Mouse (Mus musculus) forebrain, embryonic 10.5 days (tissue): ENCODE measurements around the gene Thada. TPM values are rescaled to one million over a fixed set of nuclear protein-coding genes. Genes with fewer than 3 reads are reported as not detected.

Source experiments
- DNase-seq: peaks from one replicate; pipeline ENCODE4 v3.0.0-alpha.2; 2017; ENCODE audit warnings: low spot score; ENCODE audit errors: extremely low spot score
- H3K27ac ChIP-seq: fragments of 300-500 bp; sonication (generic); 2 replicates; pipeline ENCODE4 v1.5.1; 2016; ENCODE audit warnings: mild to moderate bottlenecking
- H3K27me3 ChIP-seq: fragments of 300-500 bp; sonication (generic); 2 replicates; pipeline ENCODE4 v1.6.1; 2016; ENCODE audit warnings: mild to moderate bottlenecking; ENCODE audit not compliant: poor library complexity, severe bottlenecking
- H3K36me3 ChIP-seq: fragments of 300-500 bp; sonication (generic); replicated peaks from 2 replicates; pipeline ENCODE4 v1.6.1; 2016; ENCODE audit warnings: mild to moderate bottlenecking, moderate library complexity
- H3K4me1 ChIP-seq: fragments of 300-500 bp; sonication (generic); 2 replicates; pipeline ENCODE4 v1.6.1; 2016
- H3K4me3 ChIP-seq: fragments of 300-500 bp; sonication (generic); 2 replicates; pipeline ENCODE4 v1.5.1; 2016; ENCODE audit warnings: mild to moderate bottlenecking, moderate library complexity
- H3K9me3 ChIP-seq: fragments of 300-500 bp; sonication (generic); 2 replicates; pipeline ENCODE4 v1.6.1; 2016; ENCODE audit warnings: mild to moderate bottlenecking, moderate library complexity
- WGBS: fragments of 180-500 bp; shearing (Covaris S2); methylation state at CpG from one replicate; pipeline ENCODE4 v1.1.7; 2016; 5-methylcytosine and 5-hydroxymethylcytosine counted together
- polyA plus RNA-seq: library from polyadenylated mRNA; unstranded; fragments of >200 nt; fragmentation: Nextera tagmentation; extraction: Ambion mirVana; gene quantifications from 2 replicates; pipeline ENCODE4 v1.2.1, GENCODE M21; 2016

The Thada gene
- polyA plus RNA-seq, 1 experiment from 2014 or later: 12.1 TPM

DNA sequence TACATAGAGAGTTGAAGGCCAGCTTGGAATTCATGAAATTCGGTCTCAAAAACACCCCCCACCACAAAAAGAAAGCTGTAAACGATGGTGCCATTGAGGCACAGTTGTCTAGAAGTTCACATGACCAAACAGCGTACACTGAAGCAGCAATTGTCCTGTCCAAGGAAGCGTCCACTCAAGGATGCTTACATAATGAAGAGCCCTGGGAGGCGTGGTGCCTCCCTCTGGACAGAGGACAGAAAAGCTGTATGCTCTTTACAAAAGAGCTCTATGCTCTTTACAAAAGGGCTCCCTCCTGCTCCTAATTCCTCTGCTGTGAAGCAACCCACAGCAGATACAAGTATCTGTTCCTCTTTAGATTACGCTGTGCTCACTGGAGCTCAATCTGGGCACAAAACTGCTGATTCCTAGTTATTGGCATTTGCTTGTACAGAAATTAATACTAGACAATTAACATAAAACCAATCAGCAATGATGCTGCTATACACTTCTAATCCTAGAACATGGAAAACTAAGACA is 123.6 kb downstream of the Thada start:
- 44% methylated on average over 6 of the region's 6 CpGs for WGBS
- Histone ChIP-seq H3K27me3 (no peaks in the 10 kb centered on the region), H3K27ac (no peak overlapping the region), H3K4me3 (no peak overlapping the region), H3K4me1 (peaks cover 8% of the 10 kb centered on the region), H3K9me3 (no peaks in the 10 kb centered on the region), H3K36me3 (peaks cover 36% of the 10 kb centered on the region)
- no peak for DNase-seq

DNA sequence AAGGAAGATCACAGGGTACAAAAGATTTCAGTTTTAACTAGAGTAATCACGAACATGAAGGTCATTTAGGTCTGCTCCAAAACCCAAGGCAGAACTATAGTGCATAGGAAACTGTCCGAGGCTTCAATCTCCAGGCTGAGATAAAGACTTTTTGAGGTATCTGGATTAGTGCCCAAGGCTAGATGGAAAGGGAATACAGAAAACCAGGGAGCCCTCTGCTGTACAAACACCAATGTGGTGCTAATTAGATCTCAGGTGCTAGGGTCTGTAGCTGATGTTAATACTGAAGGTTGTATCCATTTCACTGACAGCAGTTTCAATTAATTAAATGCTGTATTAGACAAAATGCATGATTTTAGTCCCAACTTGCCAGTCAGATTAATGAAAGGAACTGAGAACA is 124.3 kb downstream of the Thada start:
- peaks cover 8% of the 10 kb centered on the region for H3K4me1 ChIP-seq
- 84% methylated on average over 2 of the region's 2 CpGs for WGBS
- peaks cover 29% of the 10 kb centered on the region for H3K36me3 ChIP-seq
- no peaks in the 10 kb centered on the region for H3K27me3 ChIP-seq
- no peak for DNase-seq
- H3K27ac ChIP-seq: no peak overlapping the region
- no peak overlapping the region for H3K4me3 ChIP-seq
- H3K9me3 ChIP-seq: no peaks in the 10 kb centered on the region

DNA sequence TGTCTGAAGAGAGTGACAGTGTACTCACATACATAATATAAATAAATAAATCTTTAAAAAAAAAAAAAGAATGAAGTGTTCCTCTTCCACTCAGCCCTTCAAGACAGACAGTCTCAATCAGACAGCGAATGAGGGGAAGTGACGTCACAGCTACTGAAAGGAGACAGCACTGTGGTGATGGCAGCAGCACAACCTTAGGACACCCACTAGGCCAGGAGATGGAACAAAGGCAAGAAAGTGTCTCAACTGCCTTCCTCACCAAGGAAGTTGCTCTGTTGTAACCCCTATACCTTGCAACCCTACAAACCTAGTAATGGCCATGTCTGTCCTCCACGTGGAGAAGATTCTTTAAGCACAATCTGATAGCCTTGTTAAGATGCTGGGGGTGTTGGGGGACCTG is 125.4 kb downstream of the Thada start:
- no peaks in the 10 kb centered on the region for H3K9me3 ChIP-seq
- H3K4me3 ChIP-seq: no peak overlapping the region
- H3K27me3 ChIP-seq: no peaks in the 10 kb centered on the region
- peaks cover 8% of the 10 kb centered on the region for H3K4me1 ChIP-seq
- 96% methylated on average over 3 of the region's 3 CpGs for WGBS
- no peak overlapping the region for H3K27ac ChIP-seq
- DNase-seq: no peak
- peaks cover 30% of the 10 kb centered on the region for H3K36me3 ChIP-seq

DNA sequence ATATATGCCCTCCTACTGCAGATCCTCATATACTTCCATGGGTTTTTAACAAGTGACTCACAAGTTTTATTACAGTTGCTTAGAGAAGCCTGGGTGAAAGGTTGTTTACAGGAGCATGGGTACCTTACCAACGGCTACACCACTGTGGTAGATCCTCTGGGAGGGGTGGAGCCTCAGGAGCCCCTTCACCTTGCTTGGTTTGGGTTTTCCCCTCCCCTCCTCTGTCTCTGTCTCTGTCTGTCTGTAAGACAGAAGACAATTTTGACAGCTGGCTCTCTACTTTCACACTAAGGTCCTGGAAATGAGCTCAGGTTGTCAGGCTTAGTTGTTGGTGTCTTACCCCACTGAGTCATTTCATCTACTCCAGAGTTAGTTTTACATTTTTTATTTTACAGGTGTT is 130.0 kb downstream of the Thada start:
- H3K27ac ChIP-seq: no peak overlapping the region
- no peaks in the 10 kb centered on the region for H3K27me3 ChIP-seq
- 77% methylated on average over 1 of the region's 1 CpGs for WGBS
- peaks cover 48% of the 10 kb centered on the region for H3K36me3 ChIP-seq
- H3K4me3 ChIP-seq: no peak overlapping the region
- no peak for DNase-seq
- H3K9me3 ChIP-seq: no peaks in the 10 kb centered on the region
- peaks cover 5% of the 10 kb centered on the region; the same call in 1 of the 2 replicates for H3K4me1 ChIP-seq

DNA sequence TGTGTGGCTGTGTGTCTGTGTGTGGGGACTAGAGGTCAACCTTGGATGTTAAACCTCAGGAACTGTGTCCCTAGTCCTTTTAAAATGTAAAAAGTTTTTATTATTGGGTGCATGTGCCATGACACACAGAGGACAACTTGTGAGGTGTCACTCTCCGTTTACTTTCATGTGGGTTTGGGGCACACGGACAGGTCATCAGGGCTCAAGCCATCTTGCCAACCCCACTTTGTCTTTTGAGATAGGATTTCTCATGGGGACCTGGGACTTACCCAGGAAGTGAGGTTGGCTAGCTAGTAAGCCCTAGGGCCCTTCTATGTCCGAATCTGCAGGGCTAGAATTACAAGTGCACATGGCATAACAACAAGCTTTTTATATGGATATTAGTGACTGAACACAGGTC is 130.9 kb downstream of the Thada start:
- Histone ChIP-seq H3K27ac (no peak overlapping the region), H3K9me3 (no peaks in the 10 kb centered on the region), H3K36me3 (peaks cover 41% of the 10 kb centered on the region), H3K27me3 (no peaks in the 10 kb centered on the region), H3K4me3 (no peak overlapping the region), H3K4me1 (peaks cover 6% of the 10 kb centered on the region; the same call in 1 of the 2 replicates)
- no peak for DNase-seq
- WGBS: 89% methylated on average over 3 of the region's 3 CpGs

DNA sequence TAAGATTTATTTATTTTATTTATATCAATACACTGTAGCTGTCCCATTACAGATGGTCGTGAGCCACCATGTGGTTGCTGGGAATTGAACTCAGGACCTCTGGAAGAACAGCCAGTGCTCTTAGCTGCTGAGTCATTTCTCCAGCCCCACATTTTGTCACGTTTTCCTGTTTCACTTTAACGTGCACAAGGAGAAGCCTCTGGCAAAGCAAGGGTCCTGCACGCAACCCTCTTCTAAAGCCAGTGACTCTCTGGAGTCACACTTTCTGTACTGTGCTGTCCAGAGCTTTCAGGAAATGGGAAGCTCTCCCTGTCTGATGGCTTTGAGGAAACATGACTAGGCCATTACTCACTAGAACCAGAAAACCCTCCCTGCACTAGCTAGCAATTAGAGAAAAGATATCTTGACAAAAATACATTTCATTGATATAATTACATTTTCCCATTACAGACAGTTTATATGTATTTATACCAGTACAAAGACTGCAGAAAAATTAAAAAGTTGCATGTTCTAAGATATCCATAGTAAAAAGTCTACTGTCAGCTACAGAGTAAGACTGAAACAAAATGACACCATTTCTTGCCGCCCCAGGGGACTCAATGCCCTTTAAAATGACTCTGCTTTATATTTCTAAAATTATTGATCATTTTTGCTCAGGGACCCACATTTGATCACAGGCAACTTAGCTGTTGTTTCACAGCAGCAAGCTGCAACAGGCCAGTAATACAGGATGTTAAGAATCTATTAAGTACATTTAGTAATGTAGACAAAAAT is 131.6 kb downstream of the Thada start:
- no peaks in the 10 kb centered on the region for H3K9me3 ChIP-seq
- H3K27me3 ChIP-seq: no peaks in the 10 kb centered on the region
- no peak overlapping the region for H3K4me3 ChIP-seq
- 88% methylated on average over 5 of the region's 5 CpGs for WGBS
- H3K27ac ChIP-seq: no peak overlapping the region
- H3K36me3 ChIP-seq: peaks cover 38% of the 10 kb centered on the region
- peaks cover 6% of the 10 kb centered on the region; the same call in 1 of the 2 replicates for H3K4me1 ChIP-seq
- DNase-seq: no peak

DNA sequence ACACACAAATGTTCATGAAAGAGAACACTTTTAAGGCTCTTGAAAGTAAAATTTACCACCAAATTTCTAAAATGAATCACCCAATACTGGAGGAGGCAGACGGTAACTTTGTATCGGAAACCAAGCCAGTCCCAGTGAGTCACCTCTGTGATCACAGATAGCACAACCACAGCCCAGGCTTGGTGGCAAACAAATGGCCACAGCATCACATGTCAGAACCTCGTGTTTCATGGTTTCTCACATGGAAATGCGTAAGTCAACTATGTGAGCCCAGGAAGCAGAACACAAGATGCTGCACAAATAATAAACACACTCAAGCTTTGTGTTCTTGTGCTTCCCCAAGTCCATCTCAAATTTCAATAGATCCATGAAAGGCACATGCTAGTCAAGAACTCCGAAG is 133.1 kb downstream of the Thada start:
- WGBS: 90% methylated on average over 5 of the region's 5 CpGs
- peaks cover 6% of the 10 kb centered on the region; the same call in 1 of the 2 replicates for H3K4me1 ChIP-seq
- H3K27me3 ChIP-seq: no peaks in the 10 kb centered on the region
- H3K9me3 ChIP-seq: no peaks in the 10 kb centered on the region
- peaks cover 38% of the 10 kb centered on the region for H3K36me3 ChIP-seq
- DNase-seq: no peak
- no peak overlapping the region for H3K27ac ChIP-seq
- H3K4me3 ChIP-seq: no peak overlapping the region

DNA sequence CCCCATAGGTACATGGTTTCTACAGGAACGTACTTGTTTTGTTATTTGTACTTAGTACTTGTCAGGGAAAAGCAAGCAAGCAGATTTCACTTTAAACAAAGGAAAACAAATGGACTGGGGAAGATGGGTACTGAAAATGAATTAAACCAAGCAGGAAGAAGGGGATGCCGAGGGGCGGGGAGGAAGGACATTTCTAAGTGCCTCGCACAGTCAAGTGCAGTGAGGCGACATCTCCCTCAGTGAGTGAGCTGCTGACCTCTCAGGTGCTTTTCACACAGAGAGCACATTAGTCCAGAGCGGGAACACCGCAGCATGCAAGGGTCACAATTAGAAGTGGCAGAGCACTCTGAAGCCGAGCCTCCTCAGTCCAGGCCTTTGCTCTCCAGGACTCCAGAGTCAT is 135.0 kb downstream of the Thada start:
- 0 out of 2 replicates have a peak overlapping the region, but pooled peaks have one; percentile 5 for H3K27ac ChIP-seq
- DNase-seq: no peak
- H3K36me3 ChIP-seq: peaks cover 34% of the 10 kb centered on the region
- no peaks in the 10 kb centered on the region for H3K9me3 ChIP-seq
- H3K4me3 ChIP-seq: no peak overlapping the region
- H3K4me1 ChIP-seq: peaks cover 12% of the 10 kb centered on the region
- no peaks in the 10 kb centered on the region for H3K27me3 ChIP-seq
- WGBS: 87% methylated on average over 8 of the region's 8 CpGs

DNA sequence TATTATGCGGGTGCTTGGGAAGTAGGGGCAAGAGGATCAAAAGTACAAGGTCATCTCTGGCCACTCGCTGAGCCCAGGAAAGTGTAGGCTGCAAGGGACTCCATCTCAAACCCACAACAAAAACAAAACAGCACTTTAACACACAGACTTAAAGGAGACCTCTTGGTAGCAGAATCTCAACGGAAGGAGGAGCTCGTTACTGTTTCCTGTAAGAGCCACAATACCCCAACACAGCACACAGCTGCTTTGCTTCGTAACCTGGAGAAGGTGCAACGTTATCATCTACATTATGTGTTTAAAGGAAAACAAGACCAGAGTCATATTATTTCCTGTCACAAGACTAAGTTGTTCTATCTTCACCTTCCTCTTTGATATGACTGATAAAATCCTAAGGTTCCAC is 135.5 kb downstream of the Thada start:
- peaks cover 29% of the 10 kb centered on the region for H3K36me3 ChIP-seq
- H3K4me1 ChIP-seq: peaks cover 12% of the 10 kb centered on the region
- 94% methylated on average over 6 of the region's 6 CpGs for WGBS

DNA sequence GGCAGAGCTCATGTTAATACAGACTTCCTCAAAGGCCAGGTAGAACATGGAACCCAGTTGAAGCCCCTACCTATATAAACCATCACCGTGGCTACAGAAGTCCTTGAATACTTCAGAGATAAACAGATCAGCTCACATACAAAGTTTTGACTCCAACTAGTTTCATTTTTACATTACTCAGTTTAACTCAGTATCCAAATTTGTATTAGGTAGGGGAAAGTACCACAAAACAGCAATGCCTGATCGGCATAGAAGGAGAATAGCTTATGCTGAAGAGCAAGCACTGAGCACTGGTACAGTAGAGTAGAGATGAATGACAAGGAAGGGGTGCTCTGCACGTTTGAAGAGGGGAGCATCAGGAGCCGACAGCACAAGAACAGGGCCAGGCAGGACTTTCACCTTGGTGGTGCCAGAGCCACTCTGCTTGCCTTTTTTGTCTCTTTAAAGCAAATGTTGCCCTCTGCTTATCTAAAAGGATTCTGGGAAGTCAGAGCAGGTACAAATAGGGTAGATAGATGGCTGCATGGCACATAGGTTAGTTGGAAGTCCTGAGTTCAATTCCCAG is 136.0 kb downstream of the Thada start:
- no peaks in the 10 kb centered on the region for H3K9me3 ChIP-seq
- 90% methylated on average over 4 of the region's 4 CpGs for WGBS
- peaks cover 24% of the 10 kb centered on the region for H3K36me3 ChIP-seq
- H3K4me3 ChIP-seq: no peak overlapping the region
- H3K27ac ChIP-seq: no peak overlapping the region
- H3K4me1 ChIP-seq: peaks cover 12% of the 10 kb centered on the region
- no peaks in the 10 kb centered on the region for H3K27me3 ChIP-seq
- DNase-seq: no peak

More for the DNA sequence above, 135.5 kb downstream of the Thada start:
- Histone ChIP-seq H3K27ac (no peak overlapping the region), H3K9me3 (no peaks in the 10 kb centered on the region), H3K27me3 (no peaks in the 10 kb centered on the region), H3K4me3 (no peak overlapping the region)
- DNase-seq: no peak

DNA sequence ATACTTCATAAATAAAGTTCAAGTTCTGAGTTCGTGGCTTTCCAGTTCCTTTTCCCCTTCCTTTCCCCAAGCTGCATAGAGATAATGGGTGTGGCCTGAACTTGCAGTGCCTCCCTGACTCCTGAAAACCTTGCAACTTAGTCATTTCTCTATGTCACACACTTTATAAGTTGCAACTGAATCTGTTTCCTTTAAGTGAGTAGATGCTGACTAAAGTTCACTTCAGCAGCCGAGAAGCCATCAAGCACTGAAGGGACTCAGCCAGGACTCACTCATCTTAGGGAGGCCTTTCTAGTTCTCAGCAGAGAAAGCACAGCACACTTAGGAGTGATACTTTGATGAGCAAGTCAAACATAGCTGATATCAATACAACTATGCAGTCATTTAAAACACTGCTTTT is 137.5 kb downstream of the Thada start:
- DNase-seq: no peak
- Histone ChIP-seq H3K27ac (no peak overlapping the region), H3K4me3 (no peak overlapping the region), H3K36me3 (peaks cover 20% of the 10 kb centered on the region), H3K27me3 (no peaks in the 10 kb centered on the region), H3K4me1 (peaks cover 21% of the 10 kb centered on the region), H3K9me3 (no peaks in the 10 kb centered on the region)
- 88% methylated on average over 2 of the region's 2 CpGs for WGBS

DNA sequence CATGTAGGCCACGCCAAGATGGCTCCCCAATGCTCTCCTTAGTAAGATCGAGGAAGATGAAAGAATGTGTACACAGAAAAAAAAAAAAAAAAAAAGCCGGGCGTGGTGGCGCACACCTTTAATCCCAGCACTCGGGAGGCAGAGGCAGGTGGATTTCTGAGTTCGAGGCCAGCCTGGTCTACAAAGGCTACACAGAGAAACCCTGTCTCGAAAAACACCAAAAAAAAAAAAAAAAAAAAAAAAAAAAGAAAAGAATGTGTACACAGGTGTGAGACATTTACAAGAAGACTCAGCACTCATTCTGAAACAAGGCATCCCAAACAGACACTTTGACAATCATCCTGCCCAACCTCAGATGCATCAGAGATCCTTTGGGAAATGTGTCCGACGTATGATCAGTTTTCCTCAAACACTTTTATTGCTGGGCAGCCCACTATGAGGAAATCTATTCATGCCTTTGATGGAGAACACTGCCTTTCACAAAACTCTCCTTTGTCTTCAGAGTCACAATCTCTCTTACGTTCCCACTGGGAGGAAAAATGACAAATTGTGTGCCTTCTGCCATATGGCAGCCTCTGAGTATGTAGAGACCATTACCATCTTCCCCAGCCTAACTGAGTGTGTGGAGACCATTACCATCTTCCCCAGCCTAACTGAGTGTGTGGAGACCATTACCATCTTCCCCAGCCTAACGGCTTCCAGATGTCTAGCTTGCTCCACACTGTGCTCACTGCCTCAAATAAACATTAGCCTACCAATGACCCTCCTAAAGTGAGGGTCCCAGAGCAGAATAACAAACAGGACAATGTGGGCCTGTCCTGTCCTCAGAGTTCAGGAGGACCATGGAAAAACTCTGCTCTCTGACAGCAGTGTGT is 138.7 kb downstream of the Thada start:
- WGBS: 80% methylated on average over 11 of the region's 12 CpGs
- no peak overlapping the region for H3K4me3 ChIP-seq
- DNase-seq: no peak
- H3K27ac ChIP-seq: peak overlapping the region; percentile 25; the same call in 1 of the 2 replicates
- no peaks in the 10 kb centered on the region for H3K27me3 ChIP-seq
- H3K4me1 ChIP-seq: peaks cover 22% of the 10 kb centered on the region
- peaks cover 12% of the 10 kb centered on the region for H3K36me3 ChIP-seq
- no peaks in the 10 kb centered on the region for H3K9me3 ChIP-seq
